Mouse (Mus musculus) fat pad, adult 2 months (tissue): ENCODE measurements at regions not wholly inside any gene's neighbourhood (a gene's known extent, or its start where the extent isn't known, plus 50 kb on each side); places are given as distances from the start of the nearest gene placed in this dataset.
"Not testable (repeated sequence)": the region's sequence is repeated elsewhere in the genome, so short reads cannot be mapped to it uniquely, and the experiment has no call there.

Experiments
- DNase-seq: peaks from one replicate; pipeline ENCODE4 v3.0.0-alpha.2; 2011; ENCODE audit warnings: low read depth, low spot score; ENCODE audit errors: extremely low read depth

GRCm38 (mm10) chr11:113173317-113173716 lies 391.3 kb downstream of the Sox9 start:
- not testable (repeated sequence) for DNase-seq

- DNase-seq, result no peak
Observed at GRCm38 (mm10) chr11:113174011-113174507, 392.0 kb downstream of the Sox9 start.

- DNase-seq, result no peak
Observed at GRCm38 (mm10) chr11:113175323-113175722, 393.3 kb downstream of the Sox9 start.

- DNase-seq, result no peak
Observed at GRCm38 (mm10) chr11:113176183-113176582, 394.2 kb downstream of the Sox9 start.

GRCm38 (mm10) chr11:113178375-113178774 lies 396.4 kb downstream of the Sox9 start:
- DNase-seq, result no peak

GRCm38 (mm10) chr11:113180008-113180407 lies 398.0 kb downstream of the Sox9 start:
- DNase-seq, result no peak

GRCm38 (mm10) chr11:113182083-113182861 lies 400.2 kb downstream of the Sox9 start:
- DNase-seq, result no peak

GRCm38 (mm10) chr11:113183556-113183955 lies 401.5 kb downstream of the Sox9 start:
- DNase-seq, result no peak

- DNase-seq, result no peak
Observed at GRCm38 (mm10) chr11:113184095-113184494, 402.1 kb downstream of the Sox9 start.

GRCm38 (mm10) chr11:113187407-113187806 lies 405.4 kb downstream of the Sox9 start:
- no peak for DNase-seq

GRCm38 (mm10) chr11:113188263-113188920 lies 406.4 kb downstream of the Sox9 start:
- no peak for DNase-seq

- DNase-seq, result no peak
Observed at GRCm38 (mm10) chr11:113190006-113190405, 408.0 kb downstream of the Sox9 start.

GRCm38 (mm10) chr11:113190520-113190919 lies 408.5 kb downstream of the Sox9 start:
- DNase-seq, result no peak

GRCm38 (mm10) chr11:113191006-113191405 lies 409.0 kb downstream of the Sox9 start:
- no peak for DNase-seq

GRCm38 (mm10) chr11:113192086-113192856 lies 410.2 kb downstream of the Sox9 start:
- DNase-seq, result no peak

- DNase-seq, result no peak
Observed at GRCm38 (mm10) chr11:113194144-113194827, 412.3 kb downstream of the Sox9 start.
